Mouse (Mus musculus) layer of hippocampus, postnatal 25 days (tissue): ENCODE results near the gene Sema5a. TPM values are rescaled to one million over a fixed set of nuclear protein-coding genes. Genes with fewer than 3 reads are reported as not detected.

Experiments
- DNase-seq, 2 experiments: peaks; one replicate each; pipeline ENCODE4 v3.0.0; 2022; ENCODE audit warnings: mixed read lengths in 2 of 2, low spot score in 1 of 2; ENCODE audit errors: extremely low spot score in 1 of 2
- total RNA-seq, 2 experiments: library from RNA; stranded (reverse); gene quantifications; 2 replicates each; pipeline ENCODE4 v1.2.3; 2021

Sema5a gene
- total RNA-seq, 2 experiments from 2014 or later = 83.3 to 107 TPM

DNA sequence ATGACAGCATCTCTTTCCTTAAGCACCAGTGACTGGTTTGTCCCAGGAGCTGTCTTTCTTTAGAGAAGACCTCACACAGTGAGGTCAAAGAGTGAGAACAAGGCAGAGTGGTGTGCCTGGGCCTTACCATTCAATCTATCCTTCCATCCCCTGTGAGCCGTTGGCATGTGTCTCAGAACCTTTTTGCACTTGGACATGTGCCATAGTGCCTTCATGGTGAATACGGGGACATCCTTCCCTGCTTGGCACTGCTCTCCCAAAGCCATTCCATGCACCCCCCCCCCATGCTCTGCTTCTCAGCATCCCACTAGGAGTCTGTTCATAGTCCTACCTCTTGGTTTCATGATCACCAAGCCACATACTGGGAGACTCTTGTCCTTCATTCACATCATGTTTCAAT is 96.8 kb downstream of the Sema5a start:
- DNase-seq = no peak

DNA sequence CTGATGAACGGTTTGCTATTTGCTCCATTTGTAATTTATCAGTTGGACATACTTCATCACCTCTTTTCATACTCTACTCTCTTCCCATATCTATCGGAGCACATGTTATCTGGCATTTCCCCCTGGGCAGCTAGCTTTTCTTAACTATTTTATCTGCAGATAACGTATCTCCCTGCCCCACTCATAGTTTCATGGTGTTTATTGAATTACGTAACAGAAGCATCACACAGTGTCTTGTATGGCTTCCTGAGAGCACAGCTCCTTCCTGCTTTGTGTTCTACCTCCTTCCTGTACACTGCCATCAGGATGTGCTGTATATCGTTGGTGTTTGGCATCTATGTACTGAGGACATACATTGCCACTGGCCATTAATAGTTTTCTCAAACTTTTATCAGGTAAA is 98.9 kb downstream of the Sema5a start:
- no peak for DNase-seq

DNA sequence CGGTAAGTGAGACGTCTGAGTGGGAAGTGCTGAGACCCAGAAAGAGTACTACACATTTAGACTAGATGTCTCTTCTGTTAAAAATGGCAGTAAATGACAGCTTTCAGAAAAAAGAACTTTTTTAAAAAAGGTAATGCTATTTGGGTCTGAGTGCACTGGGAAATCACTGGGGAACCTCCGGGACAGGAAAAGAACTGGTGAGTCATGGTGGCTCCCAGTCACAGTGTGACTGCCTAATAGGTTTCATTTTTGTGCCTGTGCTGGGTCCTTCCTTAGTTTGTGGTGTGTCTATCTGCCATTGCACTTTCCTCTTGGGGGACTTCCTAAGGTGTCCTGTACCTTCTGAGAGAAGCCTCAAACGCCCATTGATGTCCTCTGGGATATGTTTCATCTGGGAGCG is 102.7 kb downstream of the Sema5a start:
- no peak for DNase-seq

- DNase-seq = no peak
Observed at GRCm38 (mm10) chr15:32349276-32349675, 104.7 kb downstream of the Sema5a start.

GRCm38 (mm10) chr15:32352995-32353394 is 108.4 kb downstream of the Sema5a start:
- no peak for DNase-seq

DNA sequence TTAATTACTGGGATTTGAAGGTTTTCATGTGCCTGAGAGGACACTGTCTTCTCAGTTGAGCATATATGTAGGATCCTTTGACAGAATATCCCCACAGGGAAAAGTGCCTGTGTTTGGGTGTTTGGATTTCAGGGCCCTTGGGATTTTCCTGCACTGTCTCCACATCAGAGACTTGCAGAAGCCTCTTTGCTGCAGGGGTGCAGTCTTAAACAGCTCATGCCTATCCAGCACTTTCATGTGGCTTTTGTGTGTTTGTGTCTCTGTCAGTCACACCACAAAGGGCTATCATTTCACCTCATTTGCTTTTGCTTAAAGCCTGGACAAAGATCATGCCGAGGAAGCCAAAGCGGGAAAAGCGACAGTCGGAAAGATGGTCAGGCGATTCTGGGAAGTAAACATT is 108.9 kb downstream of the Sema5a start:
- no peak for DNase-seq

GRCm38 (mm10) chr15:32356805-32357204 is 112.2 kb downstream of the Sema5a start:
- DNase-seq = no peak

DNA sequence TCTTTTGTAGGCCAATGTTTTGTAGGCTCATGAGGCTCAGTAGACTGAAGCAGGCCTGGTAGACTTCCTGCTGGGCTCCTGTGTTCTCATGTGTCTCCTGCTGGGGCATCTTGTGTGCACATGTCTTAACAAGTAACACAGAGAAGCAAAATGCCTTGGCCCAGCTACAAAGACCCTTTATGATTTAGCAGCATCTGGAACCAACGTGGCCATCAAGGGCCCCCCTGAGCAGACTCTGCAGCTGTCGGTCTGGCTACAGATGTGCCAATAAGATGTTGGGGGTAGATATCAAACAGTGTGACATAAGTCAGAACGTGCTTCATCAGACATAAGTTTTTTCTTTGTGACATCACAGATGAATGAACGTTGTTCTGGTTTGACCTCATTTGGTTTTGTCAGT is 123.2 kb downstream of the Sema5a start:
- DNase-seq = no peak

- no peak for DNase-seq
Observed at GRCm38 (mm10) chr15:32370914-32371313, 126.3 kb downstream of the Sema5a start.

- no peak for DNase-seq
Observed at GRCm38 (mm10) chr15:32371385-32371784, 126.8 kb downstream of the Sema5a start.

DNA sequence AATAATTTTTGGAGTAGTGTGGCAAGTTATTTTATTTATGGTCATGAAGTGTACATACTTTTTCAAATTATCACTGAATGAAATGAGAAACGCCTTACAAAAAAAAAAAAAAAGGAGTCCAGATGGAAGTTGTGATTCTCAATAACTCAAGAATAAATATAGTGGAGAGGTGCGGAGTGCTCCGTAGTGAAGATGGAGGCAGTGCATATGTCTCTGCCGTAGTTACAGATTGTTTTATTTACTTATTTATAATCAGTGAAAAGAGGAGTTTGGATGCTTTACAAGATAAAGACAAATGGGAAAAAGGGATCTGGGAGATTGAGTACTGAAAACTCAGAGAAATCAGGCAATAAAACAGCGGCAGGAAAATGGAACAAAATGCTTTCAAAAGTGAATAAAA is 131.7 kb downstream of the Sema5a start:
- DNase-seq = no peak

DNA sequence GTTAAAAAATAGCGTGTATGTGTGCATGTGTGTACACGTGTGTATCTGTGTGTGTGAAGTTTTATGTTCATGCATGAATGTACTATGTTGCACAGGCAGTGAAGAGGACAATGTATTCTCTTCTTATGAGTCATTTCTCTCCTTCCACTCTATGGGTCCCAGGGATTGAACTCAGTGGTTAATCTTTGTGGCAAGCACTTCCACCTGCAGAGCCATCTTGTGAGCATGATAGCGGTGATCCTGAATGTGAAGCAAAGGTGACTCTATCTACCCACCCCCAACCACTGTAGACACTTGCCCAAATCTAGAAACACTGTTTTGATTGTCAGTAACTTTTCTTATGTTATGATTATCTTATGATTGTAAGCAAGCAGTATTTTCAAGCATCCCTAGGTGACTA is 133.2 kb downstream of the Sema5a start:
- no peak for DNase-seq

- no peak for DNase-seq
Observed at GRCm38 (mm10) chr15:32380311-32380710, 135.7 kb downstream of the Sema5a start.

DNA sequence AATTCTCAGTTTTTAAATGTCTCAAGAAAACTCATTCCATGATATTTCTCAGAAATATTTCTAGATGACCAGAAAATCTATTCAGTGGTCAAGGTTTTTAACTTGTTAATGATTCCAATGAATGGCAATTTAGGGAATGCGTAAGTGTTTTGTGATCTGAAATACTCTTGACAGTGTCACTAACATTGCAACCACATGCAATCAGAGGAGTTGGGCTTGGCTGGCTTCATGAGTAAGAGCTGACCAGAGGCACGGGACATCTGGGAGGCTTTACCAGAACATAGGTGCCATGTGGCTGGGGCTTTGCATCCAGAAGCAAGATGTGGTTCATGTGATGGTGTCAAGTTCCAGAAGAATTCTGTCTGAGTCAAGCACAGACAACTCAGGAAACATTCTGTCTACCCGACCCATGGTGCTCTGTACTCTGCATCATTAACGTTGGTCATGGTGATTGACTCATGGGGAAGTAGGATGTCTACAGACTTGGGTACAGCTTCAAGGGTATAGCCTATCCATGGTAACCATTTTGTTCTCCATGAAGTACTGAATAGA is 138.4 kb downstream of the Sema5a start:
- no peak for DNase-seq

- no peak for DNase-seq
Observed at GRCm38 (mm10) chr15:32396241-32396890, 151.8 kb downstream of the Sema5a start.

- no peak for DNase-seq
Observed at GRCm38 (mm10) chr15:32397064-32397463, 152.5 kb downstream of the Sema5a start.

- no peak for DNase-seq
Observed at GRCm38 (mm10) chr15:32398721-32399120, 154.1 kb downstream of the Sema5a start.

- no peak for DNase-seq
Observed at GRCm38 (mm10) chr15:32401909-32402527, 157.4 kb downstream of the Sema5a start.

- DNase-seq = no peak
Observed at GRCm38 (mm10) chr15:32403321-32403720, 158.7 kb downstream of the Sema5a start.

DNA sequence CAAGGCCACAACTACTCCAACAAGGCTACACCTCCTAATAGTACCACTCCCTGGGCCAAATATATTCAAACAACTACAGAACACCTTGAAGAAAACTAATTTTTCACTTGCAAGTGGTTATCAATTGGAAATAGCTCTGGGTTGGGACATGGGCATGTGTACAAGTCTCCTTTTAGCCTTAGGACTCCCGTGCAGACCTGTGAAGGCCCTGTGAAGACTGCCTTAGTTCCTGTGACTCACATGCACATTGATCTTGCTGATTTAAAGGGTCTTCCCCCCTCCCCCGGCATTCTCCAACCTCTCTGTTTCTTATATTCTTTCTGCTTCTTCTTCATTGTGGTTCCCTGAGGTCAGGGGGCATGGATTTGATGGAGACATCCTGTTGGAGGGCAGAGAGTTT is 161.8 kb downstream of the Sema5a start:
- no peak for DNase-seq

DNA sequence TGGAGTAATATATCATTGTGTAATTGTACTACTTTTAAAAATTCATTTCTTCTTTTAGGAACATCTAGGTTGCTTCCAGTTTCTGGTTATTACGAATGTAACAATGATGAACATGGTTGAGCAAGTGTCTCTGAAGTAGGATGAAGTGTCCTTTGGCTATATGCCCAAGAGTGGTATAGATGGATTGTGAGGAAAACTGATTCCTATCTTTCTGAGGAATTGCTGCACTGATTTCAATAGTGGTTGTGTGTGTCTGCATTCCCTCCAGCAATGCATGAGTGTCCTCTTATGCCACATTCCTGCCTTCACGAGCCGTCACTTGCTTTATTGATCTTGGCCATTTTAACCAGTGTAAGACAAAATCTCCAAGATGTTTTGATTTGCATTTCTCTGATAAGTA is 163.2 kb downstream of the Sema5a start:
- no peak for DNase-seq

GRCm38 (mm10) chr15:32416291-32416690 is 171.7 kb downstream of the Sema5a start:
- DNase-seq = no peak
